Mouse (Mus musculus): ENCODE measurements around the gene Chn2. TPM values are rescaled to one million over a fixed set of nuclear protein-coding genes. Genes with fewer than 3 reads are reported as not detected.

Gene Chn2
- total RNA-seq, 2 experiments from 2014 or later, result 10.7 to 11.1 TPM

GRCm38 (mm10) chr6:54183825-54184578, 144.6 kb downstream of the Chn2 start:
- no peak for DNase-seq (ENCODE audit: low spot score in 2 of 2)

- DNase-seq (ENCODE audit: low spot score in 2 of 2), result no peak
These were observed 154.4 kb downstream of the Chn2 start for GRCm38 (mm10) chr6:54193631-54194305.

DNA sequence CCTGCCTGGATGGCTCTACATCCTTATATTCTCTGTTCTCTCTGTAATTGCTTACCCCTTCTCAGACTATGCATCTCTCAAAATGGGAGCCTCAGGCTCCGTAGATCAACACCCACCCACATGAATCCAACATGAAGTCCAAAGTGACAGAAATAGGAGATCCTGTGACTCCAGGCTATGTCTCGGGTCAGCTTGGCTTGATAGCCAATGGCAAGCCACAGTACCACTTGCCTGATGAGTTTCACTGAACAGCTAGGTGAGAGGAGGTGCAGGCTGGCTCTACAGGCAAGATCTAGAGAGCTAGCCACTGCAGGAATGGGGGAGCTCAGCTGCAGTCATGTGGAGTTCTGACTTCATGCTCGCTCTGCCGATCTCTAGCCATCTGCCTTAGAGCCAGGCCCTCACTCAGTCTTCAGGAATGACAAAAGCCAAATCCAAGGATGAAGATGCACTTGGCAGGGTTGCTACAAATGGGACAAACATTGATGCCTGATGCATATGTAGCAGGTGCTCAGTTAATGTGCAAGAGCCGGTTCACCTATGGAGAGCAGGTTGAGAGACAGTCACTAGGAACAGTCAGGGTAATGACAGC, 158.6 kb downstream of the Chn2 start:
- DNase-seq (ENCODE audit: low spot score in 2 of 2), result no peak

- DNase-seq (ENCODE audit: low spot score in 2 of 2), result no peak
These were observed 160.2 kb downstream of the Chn2 start for GRCm38 (mm10) chr6:54199516-54199915.

- no peak for DNase-seq (ENCODE audit: low spot score in 2 of 2)
These were observed 160.8 kb downstream of the Chn2 start for GRCm38 (mm10) chr6:54200031-54200722.

- no peak for DNase-seq (ENCODE audit: low spot score in 2 of 2)
These were observed 163.1 kb downstream of the Chn2 start for GRCm38 (mm10) chr6:54202311-54203020.

GRCm38 (mm10) chr6:54203316-54203715, 164.0 kb downstream of the Chn2 start:
- DNase-seq (ENCODE audit: low spot score in 2 of 2), result no peak

DNA sequence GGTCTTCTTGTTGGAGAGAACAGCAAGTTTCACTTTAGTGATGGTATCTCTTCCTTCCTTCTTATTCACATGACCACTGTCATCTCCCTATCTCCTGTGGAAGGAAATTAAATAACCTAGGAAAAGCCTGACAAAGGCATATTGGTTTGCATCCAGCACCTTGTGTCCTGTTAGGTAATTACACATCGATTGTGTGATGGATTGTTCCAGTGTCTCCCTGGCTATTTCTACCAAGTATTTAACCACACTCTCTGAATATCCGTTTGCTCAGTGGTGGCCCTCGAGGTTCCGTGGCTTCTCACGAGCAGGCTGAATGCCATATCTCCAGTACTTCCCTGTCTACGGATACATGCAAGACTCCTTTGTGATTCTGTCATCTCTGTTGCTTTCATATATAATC, 164.6 kb downstream of the Chn2 start:
- no peak for DNase-seq (ENCODE audit: low spot score in 2 of 2)

DNA sequence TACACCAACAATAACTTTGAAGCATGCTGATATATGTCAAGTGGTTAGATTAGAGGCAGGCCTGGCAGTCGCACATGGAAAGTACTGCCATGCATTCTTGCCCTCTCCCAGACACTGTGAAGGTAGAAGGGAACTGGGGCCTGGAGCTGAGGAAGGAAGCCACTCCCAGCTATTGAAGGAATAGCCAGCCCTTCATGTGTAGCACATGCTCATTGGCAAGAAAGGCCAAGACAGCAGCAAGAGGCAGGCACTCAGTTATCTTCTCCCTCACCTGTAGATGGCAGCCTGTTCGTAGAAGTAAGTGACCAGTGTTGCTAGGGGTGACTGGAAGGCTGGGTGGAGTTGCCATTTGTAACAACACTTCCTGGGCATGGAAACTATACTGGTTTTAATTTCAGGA, 165.6 kb downstream of the Chn2 start:
- no peak for DNase-seq (ENCODE audit: low spot score in 2 of 2)

DNA sequence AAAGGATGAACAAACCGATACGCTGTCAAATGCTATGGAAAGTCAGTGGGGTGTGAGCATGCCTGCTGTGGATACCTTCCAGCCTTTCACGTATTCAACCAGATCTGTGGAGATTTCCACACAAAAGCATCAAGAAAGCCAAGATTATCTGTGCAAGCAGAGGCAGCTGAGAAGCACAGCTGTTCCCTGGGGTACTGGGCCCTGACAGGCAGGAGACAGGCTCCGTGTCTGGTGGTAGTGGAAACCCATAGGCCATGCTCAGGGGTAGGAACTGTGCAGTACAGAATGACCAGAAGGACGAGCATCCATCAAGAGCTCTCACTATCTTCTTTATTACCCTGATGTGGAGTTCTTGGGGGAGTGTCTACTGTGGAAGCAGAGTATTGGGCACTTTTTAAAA, 166.1 kb downstream of the Chn2 start:
- DNase-seq (ENCODE audit: low spot score in 2 of 2), result no peak

GRCm38 (mm10) chr6:54206221-54206738, 166.9 kb downstream of the Chn2 start:
- DNase-seq (ENCODE audit: low spot score in 2 of 2), result no peak

DNA sequence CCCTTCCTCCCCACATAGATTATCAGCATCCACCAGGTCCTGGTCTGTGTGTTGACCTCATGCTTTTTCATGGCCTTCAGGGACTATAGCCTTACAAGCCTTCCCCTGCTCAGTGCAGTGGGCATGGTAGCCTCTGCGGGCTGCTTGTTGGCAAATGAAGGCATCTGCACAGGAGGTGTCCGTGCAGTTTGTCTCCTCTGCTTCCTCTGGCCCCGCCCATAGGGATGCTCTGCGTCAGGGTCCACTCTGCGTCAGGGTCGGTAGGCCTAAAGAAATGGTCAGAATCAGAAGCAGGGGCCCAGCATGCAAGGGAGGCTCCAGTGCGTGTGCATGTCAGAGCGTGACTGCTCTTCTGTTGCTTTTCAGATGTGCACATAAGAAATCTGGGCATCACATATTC, 169.4 kb downstream of the Chn2 start:
- DNase-seq (ENCODE audit: low spot score in 2 of 2), result no peak

DNA sequence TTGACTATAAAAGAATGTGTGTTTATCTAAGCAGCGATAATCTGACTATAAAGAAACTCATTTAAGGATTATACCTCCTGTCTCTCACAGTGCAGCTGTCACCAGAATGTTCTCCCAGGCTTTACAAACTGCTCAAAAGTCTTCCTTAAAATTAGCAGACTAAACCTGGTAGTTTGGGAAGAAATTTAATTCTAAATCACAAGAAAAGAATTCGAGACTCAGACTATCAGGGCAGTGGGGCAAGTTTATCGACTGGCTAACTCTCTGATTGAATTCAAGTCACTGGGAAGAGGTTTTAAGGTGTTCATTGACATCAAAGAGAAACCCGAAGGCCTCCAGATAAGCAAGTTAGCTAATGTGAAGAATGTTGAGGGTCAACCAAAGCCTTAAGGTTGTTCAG, 171.6 kb downstream of the Chn2 start:
- no peak for DNase-seq (ENCODE audit: low spot score in 2 of 2)

DNA sequence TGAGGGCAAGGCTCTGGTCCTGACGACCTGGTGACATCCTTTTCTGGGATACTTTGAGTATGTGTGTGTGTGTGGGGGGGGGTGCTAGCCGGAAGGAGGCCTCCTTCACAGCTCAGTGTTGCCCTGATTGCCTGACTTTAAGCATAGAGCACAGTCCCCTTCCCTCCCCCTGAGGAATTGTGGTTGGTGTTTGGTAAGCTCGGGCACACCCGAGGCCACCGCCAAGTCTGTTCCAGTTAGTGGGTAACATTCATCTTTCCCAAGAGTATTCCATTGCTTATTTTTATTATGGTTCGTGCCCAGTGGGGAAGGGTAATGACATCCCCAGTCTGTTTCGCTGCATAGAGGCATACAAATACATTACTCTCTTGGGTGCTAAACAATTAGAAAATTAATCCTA, 172.6 kb downstream of the Chn2 start:
- no peak for DNase-seq (ENCODE audit: low spot score in 2 of 2)

- no peak for DNase-seq (ENCODE audit: low spot score in 2 of 2)
These were observed 174.4 kb downstream of the Chn2 start for GRCm38 (mm10) chr6:54213743-54214142.

- DNase-seq (ENCODE audit: low spot score in 2 of 2), result no peak
These were observed 176.3 kb downstream of the Chn2 start for GRCm38 (mm10) chr6:54215636-54216035.

- no peak for DNase-seq (ENCODE audit: low spot score in 2 of 2)
These were observed 177.2 kb downstream of the Chn2 start for GRCm38 (mm10) chr6:54216512-54216911.

GRCm38 (mm10) chr6:54220124-54220523, 180.8 kb downstream of the Chn2 start:
- DNase-seq (ENCODE audit: low spot score in 2 of 2), result no peak

DNA sequence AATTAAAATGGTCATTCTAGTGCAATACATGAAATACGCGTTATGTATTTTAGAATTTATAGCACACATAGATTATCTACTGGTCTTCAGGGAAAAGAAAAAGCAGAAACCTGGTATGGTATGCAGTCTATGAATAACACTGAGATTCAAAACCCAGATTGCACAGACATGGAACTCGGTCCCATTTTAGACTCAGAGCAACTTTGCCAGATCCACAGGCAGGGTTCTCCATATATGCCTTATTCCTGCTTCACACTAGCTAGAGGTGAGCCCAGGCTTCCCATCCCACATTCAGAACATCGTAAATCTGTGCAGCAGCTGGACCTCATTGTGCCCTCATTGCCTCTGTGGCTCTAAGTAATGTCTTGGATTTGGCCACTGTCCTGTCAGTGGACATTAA, 184.2 kb downstream of the Chn2 start:
- no peak for DNase-seq (ENCODE audit: low spot score in 2 of 2)

DNA sequence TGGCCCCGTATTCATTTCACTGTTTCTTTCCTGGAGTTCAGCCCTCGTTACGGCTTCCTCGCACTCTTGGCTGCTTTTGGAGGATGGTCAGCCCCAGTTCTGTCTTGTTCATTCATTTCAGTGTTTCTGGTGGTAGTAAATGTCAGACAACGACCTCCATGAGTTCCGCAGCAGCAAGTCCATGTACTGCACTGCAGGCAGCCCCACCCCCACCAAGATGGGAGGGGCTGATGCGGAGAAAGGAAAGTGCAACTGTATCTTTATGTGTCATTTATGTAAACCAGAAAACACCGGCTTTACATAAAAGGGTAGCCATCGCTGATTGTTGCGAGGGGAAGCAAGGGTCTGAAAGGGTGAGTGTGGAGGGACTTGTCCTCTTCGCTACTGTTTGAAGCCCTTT, 185.0 kb downstream of the Chn2 start:
- DNase-seq (ENCODE audit: low spot score in 2 of 2), result no peak

GRCm38 (mm10) chr6:54225327-54225726, 186.0 kb downstream of the Chn2 start:
- no peak for DNase-seq (ENCODE audit: low spot score in 2 of 2)
